Mouse (Mus musculus) megakaryocyte progenitor cell, adult 5-6 weeks (primary cell): ENCODE measurements around the gene Gm20509. TPM values are rescaled to one million over a fixed set of nuclear protein-coding genes. Genes with fewer than 3 reads are reported as not detected.

Experiments used
- total RNA-seq, 2 experiments: library from RNA; stranded (forward) in 1 of 2; stranded (reverse) in 1 of 2; fragments of 157-497, 149-512 nt in 1 of 2; fragments of 200-1000 nt in 1 of 2; gene quantifications; 2 replicates each; pipeline versions ENCODE4 v1.2.3 to v1.2.4; 2015 to 2017

The Gm20509 gene
- total RNA-seq, 2 experiments from 2014 or later: not detected

Other genes starting within 250 kb of the Gm20509 start
- not detected in 2 replicates for gene Pygo1, start 176.8 kb upstream of the Gm20509 start, total RNA-seq (2015)
- 0.03 TPM in 1 of 2 replicates, not detected in the other for gene Pygo1, start 176.8 kb upstream of the Gm20509 start, total RNA-seq (2017)
- gene Dyx1c1, start 143.7 kb upstream of the Gm20509 start, total RNA-seq (2015): 0.07 and 0.91 TPM in 2 replicates
- gene Dyx1c1, start 143.7 kb upstream of the Gm20509 start, total RNA-seq (2017): 0.58 TPM in 1 of 2 replicates, not detected in the other
- gene Gm44503, start 143.6 kb upstream of the Gm20509 start, total RNA-seq (2015): not detected in 2 replicates
- 0.07 TPM in 1 of 2 replicates, not detected in the other for gene Gm44503, start 143.6 kb upstream of the Gm20509 start, total RNA-seq (2017)
- 6.9 and 10.4 TPM in 2 replicates for gene Ccpg1os, start 117.1 kb upstream of the Gm20509 start, total RNA-seq (2015)
- gene Ccpg1os, start 117.1 kb upstream of the Gm20509 start, total RNA-seq (2017): 8.0 and 10.0 TPM in 2 replicates
- gene Ccpg1, start 117.0 kb upstream of the Gm20509 start, total RNA-seq (2015): 25.8 and 26.6 TPM in 2 replicates
- gene Ccpg1, start 117.0 kb upstream of the Gm20509 start, total RNA-seq (2017): 48.7 and 49.7 TPM in 2 replicates
- 35.3 and 47.1 TPM in 2 replicates for gene Pigb, start 62.1 kb upstream of the Gm20509 start, total RNA-seq (2015)
- gene Pigb, start 62.1 kb upstream of the Gm20509 start, total RNA-seq (2017): 7.4 and 7.8 TPM in 2 replicates
- 63.5 and 65.1 TPM in 2 replicates for gene Rab27a, start 57.6 kb upstream of the Gm20509 start, total RNA-seq (2015)
- gene Rab27a, start 57.6 kb upstream of the Gm20509 start, total RNA-seq (2017): 161 and 179 TPM in 2 replicates
- gene Khdc3, start 634 bp upstream of the Gm20509 start, total RNA-seq (2015): 0.44 and 0.78 TPM in 2 replicates
- gene Khdc3, start 634 bp upstream of the Gm20509 start, total RNA-seq (2017): 0.20 and 0.92 TPM in 2 replicates
- gene Rsl24d1, start 11.0 kb downstream of the Gm20509 start, total RNA-seq (2015): 137 and 140 TPM in 2 replicates
- gene Rsl24d1, start 11.0 kb downstream of the Gm20509 start, total RNA-seq (2017): 232 and 254 TPM in 2 replicates